Mouse (Mus musculus): ENCODE data around the gene Rorb. TPM values are rescaled to one million over a fixed set of nuclear protein-coding genes. Genes with fewer than 3 reads are reported as not detected.

Rorb gene
- polyA plus RNA-seq, 1 experiment from 2014 or later = 0.80 TPM

DNA sequence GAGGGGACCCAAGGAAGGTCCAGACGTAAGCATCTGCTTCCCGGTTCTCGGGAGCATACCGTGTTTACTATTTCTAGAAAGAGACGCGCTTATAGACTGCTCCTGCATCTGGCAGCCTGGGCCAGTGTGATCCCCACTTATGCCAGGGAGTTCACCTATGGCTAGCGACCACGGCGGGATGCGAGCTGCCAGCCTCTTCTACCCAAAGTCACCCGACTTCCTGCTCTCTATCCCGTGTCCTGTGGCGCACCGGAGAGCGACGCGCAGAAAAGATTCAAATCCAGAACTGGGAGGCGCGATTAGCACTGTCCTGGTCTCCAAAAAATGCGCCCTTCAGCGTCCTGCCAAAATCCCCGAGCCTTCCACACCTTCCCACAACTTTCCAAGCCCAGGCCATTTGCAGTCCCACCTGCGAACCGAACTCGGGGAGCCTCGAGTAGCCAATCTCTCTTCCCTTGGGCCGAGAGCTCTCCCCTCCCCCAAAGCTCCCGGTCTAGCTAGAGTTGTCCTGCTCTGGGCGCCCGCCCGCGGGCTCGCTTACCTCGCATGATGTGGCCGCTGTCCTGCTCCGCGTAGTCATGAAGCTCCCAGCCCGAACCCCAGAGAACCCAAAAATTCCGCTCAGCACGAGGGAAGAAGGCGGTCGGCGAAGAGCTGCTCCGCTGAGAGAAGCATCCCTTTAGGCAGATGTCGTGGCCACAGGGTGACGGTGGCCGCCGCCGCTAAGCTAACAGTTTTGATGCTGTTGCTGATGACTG is 806 bp downstream of the Rorb start:
- Histone ChIP-seq H3K4me3 (ENCODE audit: low read depth, low read length) (peak overlapping the region; percentile 45), H3K27ac (ENCODE audit: low read depth) (no peak overlapping the region), H3K27me3 (replicated peaks; ENCODE audit: control insufficient read depth, insufficient read depth, low read length) (peaks cover 28% of the 10 kb centered on the region), H3K9ac (ENCODE audit: low read length) (peak overlapping the region; percentile 8; the same call in 1 of the 2 replicates), H3K9me3 (ENCODE audit: control insufficient read depth, low read length) (no peaks in the 10 kb centered on the region), H3K36me3 (ENCODE audit: control insufficient read depth, insufficient read depth, low read length) (no peaks in the 10 kb centered on the region), H3K4me1 (replicated peaks; ENCODE audit: control insufficient read depth, insufficient read depth, low read length) (no peaks in the 10 kb centered on the region), H3K4me2 (ENCODE audit: low read length) (peak overlapping the region; percentile 80)
- DNase-seq (ENCODE audit: low spot score) = peak; percentile 80
- peak; percentile 54; the same call in 1 of the 2 replicates for ATAC-seq (replicated peaks; ENCODE audit: low FRiP score, low TSS enrichment, low read depth)
- under 1% methylated on average over 49 of the region's 49 CpGs for WGBS

DNA sequence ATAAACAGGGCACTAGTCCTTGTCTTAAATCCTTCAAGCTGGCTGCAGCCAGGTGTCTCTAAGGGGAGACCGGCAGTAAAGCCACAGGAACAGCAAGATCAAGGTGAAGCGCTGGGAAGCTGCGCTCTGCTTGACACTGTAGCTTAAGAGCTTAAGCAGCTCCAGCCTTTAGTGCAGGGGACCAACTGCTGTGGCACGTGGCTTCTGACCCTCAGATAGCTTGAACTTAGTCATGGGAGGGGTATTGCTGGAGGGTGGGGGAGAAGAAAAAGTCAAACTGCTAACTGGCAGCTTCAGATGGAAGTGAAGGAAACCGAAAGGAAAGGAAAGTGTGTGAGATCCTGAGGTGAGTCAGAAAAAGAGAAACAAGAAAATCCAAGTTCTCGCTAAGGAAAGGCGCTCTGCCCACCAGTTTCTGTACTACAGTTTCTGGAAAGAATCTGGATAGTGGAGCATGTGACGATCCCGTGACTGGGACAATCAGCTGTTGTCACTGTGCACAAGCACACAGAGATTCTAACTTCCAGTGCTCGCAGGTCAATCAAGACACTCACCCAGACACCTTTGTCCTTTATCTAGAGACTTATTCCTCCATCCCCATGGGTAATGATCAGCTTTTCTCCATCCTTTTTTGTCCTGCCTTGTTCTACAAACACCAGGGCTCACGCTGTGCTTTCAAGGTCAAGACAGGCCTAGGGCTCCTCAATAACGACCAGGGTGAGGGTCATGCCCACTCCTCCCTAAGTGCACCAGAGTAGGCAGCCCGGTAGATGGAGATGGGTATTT is 2.2 kb downstream of the Rorb start:
- H3K27ac ChIP-seq (ENCODE audit: low read depth) = no peak overlapping the region
- H3K4me3 ChIP-seq (ENCODE audit: low read depth, low read length) = no peak overlapping the region
- H3K9me3 ChIP-seq (ENCODE audit: control insufficient read depth, low read length) = no peaks in the 10 kb centered on the region
- DNase-seq (ENCODE audit: low spot score) = peak; percentile 53
- H3K4me2 ChIP-seq (ENCODE audit: low read length) = no peak overlapping the region
- no peak overlapping the region for H3K9ac ChIP-seq (ENCODE audit: low read length)
- H3K27me3 ChIP-seq (replicated peaks; ENCODE audit: control insufficient read depth, insufficient read depth, low read length) = peaks cover 28% of the 10 kb centered on the region
- no peak for ATAC-seq (replicated peaks; ENCODE audit: low FRiP score, low TSS enrichment, low read depth)
- no peaks in the 10 kb centered on the region for H3K36me3 ChIP-seq (ENCODE audit: control insufficient read depth, insufficient read depth, low read length)
- 30% methylated on average over 13 of the region's 13 CpGs for WGBS
- no peaks in the 10 kb centered on the region for H3K4me1 ChIP-seq (replicated peaks; ENCODE audit: control insufficient read depth, insufficient read depth, low read length)

DNA sequence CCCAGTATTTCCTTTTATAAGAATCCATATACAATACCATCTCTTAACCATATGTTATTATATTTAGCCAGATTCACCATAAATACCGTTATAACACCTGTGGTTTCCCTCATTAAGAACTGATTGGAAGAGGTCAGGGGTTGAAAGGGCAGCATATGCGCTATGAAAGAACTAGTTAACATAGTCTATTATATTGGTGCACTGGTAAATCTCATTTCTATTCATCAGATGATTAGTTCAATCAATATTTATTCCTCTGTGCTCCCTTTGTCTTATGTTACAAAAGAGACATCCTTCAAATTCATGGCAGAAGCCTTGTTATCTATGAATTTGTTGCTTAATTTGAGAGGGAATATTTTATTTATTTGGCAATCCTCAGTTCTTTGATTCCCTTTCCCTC is 6.4 kb downstream of the Rorb start:
- no peak overlapping the region for H3K27ac ChIP-seq (ENCODE audit: low read depth)
- H3K4me2 ChIP-seq (ENCODE audit: low read length) = no peak overlapping the region
- no peak for ATAC-seq (replicated peaks; ENCODE audit: low FRiP score, low TSS enrichment, low read depth)
- no peak overlapping the region for H3K4me3 ChIP-seq (ENCODE audit: low read depth, low read length)
- peaks cover 21% of the 10 kb centered on the region for H3K27me3 ChIP-seq (replicated peaks; ENCODE audit: control insufficient read depth, insufficient read depth, low read length)
- no peaks in the 10 kb centered on the region for H3K9me3 ChIP-seq (ENCODE audit: control insufficient read depth, low read length)
- H3K4me1 ChIP-seq (replicated peaks; ENCODE audit: control insufficient read depth, insufficient read depth, low read length) = no peaks in the 10 kb centered on the region
- no peak for DNase-seq (ENCODE audit: low spot score)
- WGBS = 87% methylated on average over 2 of the region's 2 CpGs
- no peaks in the 10 kb centered on the region for H3K36me3 ChIP-seq (ENCODE audit: control insufficient read depth, insufficient read depth, low read length)
- H3K9ac ChIP-seq (ENCODE audit: low read length) = no peak overlapping the region

DNA sequence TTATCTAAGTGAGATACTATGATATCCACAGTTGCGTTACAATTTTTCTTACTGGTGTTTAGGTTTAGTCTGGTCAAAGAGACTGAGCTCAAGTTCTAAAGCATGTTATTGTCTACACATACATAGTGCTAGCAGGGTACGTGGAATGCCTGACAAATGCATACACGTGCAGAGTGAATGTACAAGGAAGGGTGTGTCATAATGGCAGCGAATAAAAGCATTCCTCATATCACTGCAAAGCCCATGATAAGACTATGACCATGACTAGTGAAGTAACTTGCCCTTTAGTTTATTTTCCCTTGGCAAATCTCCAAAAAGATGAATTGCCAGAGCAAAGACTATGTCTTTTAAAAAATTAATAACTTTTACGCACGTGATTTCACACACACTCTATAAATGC is 13.8 kb downstream of the Rorb start:
- no peaks in the 10 kb centered on the region for H3K27me3 ChIP-seq (replicated peaks; ENCODE audit: control insufficient read depth, insufficient read depth, low read length)
- H3K36me3 ChIP-seq (ENCODE audit: control insufficient read depth, insufficient read depth, low read length) = no peaks in the 10 kb centered on the region
- no peaks in the 10 kb centered on the region for H3K4me1 ChIP-seq (replicated peaks; ENCODE audit: control insufficient read depth, insufficient read depth, low read length)
- ATAC-seq (replicated peaks; ENCODE audit: low FRiP score, low TSS enrichment, low read depth) (no peak), DNase-seq (ENCODE audit: low spot score) (no peak)
- no peak overlapping the region for H3K4me3 ChIP-seq (ENCODE audit: low read depth, low read length)
- H3K27ac ChIP-seq (ENCODE audit: low read depth) = no peak overlapping the region
- H3K4me2 ChIP-seq (ENCODE audit: low read length) = no peak overlapping the region
- 82% methylated on average over 6 of the region's 6 CpGs for WGBS
- H3K9ac ChIP-seq (ENCODE audit: low read length) = no peak overlapping the region
- H3K9me3 ChIP-seq (ENCODE audit: control insufficient read depth, low read length) = no peaks in the 10 kb centered on the region

DNA sequence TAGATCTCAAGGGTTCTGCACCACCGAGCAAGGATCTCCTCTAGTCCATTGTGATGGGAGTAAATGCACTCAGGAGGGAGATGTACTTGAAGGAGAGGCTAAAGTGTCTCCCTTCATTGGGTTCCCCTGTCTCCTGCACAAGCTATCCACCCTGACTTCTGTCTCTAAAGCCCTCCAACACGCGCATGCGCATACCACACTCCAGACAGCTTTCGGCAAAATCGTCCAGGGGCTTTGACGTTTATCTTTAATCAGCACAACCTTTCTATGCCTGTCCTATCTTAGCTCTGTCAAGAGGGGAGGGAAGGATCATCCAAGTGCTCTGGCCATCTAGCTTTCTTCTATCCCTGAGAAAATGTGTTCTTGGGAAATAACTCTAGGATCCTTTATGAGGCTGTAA is 21.6 kb downstream of the Rorb start:
- no peaks in the 10 kb centered on the region for H3K36me3 ChIP-seq (ENCODE audit: control insufficient read depth, insufficient read depth, low read length)
- no peak for ATAC-seq (replicated peaks; ENCODE audit: low FRiP score, low TSS enrichment, low read depth)
- 87% methylated on average over 7 of the region's 7 CpGs for WGBS
- no peaks in the 10 kb centered on the region for H3K4me1 ChIP-seq (replicated peaks; ENCODE audit: control insufficient read depth, insufficient read depth, low read length)
- H3K4me3 ChIP-seq (ENCODE audit: low read depth, low read length) = no peak overlapping the region
- H3K4me2 ChIP-seq (ENCODE audit: low read length) = no peak overlapping the region
- no peak overlapping the region for H3K27ac ChIP-seq (ENCODE audit: low read depth)
- DNase-seq (ENCODE audit: low spot score) = no peak
- no peaks in the 10 kb centered on the region for H3K9me3 ChIP-seq (ENCODE audit: control insufficient read depth, low read length)
- H3K27me3 ChIP-seq (replicated peaks; ENCODE audit: control insufficient read depth, insufficient read depth, low read length) = no peaks in the 10 kb centered on the region
- H3K9ac ChIP-seq (ENCODE audit: low read length) = no peak overlapping the region

DNA sequence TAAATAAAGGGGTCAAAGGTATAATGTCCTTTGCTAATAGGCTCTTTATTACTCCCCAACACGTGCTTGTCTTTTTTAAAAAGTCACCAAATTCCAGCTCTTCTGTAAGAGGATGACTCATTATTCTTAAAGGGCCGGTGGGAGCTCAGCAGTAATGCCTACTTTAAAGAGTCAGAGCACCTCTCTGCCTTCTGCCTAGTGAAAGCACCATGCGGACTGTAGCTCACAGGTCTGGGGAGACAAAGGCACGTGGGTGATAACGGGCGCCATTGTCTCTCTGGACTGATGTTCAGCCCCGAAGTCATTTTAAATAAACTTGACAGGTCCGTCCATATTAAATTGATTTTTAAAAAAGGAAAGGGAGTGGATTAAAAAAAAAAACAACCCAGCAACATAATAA is 33.1 kb downstream of the Rorb start:
- Histone ChIP-seq H3K27me3 (replicated peaks; ENCODE audit: control insufficient read depth, insufficient read depth, low read length) (no peaks in the 10 kb centered on the region), H3K36me3 (ENCODE audit: control insufficient read depth, insufficient read depth, low read length) (no peaks in the 10 kb centered on the region), H3K27ac (ENCODE audit: low read depth) (no peak overlapping the region), H3K4me1 (replicated peaks; ENCODE audit: control insufficient read depth, insufficient read depth, low read length) (no peaks in the 10 kb centered on the region), H3K4me3 (ENCODE audit: low read depth, low read length) (no peak overlapping the region), H3K4me2 (ENCODE audit: low read length) (no peak overlapping the region), H3K9me3 (ENCODE audit: control insufficient read depth, low read length) (no peaks in the 10 kb centered on the region), H3K9ac (ENCODE audit: low read length) (no peak overlapping the region)
- no peak for ATAC-seq (replicated peaks; ENCODE audit: low FRiP score, low TSS enrichment, low read depth)
- no peak for DNase-seq (ENCODE audit: low spot score)
- WGBS = 77% methylated on average over 8 of the region's 8 CpGs

DNA sequence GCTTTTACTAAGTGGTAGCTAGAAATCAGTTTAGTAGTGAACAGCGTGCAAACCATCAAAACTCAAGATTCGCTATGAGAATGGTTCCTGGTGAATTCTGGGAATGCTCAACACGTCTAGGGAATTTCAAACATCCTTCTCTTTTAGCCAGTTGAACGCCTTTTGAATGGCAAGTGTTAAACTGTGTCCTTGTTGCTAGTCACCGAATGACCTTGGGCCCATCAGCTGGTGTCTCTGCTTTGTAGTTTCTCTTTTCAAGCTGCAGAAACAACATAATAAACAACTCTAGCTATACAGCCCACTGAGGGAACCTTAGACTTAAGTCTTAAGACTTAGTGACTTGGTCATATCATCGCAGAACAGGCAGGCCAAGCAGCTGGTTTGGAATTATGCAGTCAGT is 36.2 kb downstream of the Rorb start:
- H3K27ac ChIP-seq (ENCODE audit: low read depth) = no peak overlapping the region
- H3K4me1 ChIP-seq (replicated peaks; ENCODE audit: control insufficient read depth, insufficient read depth, low read length) = no peaks in the 10 kb centered on the region
- ATAC-seq (replicated peaks; ENCODE audit: low FRiP score, low TSS enrichment, low read depth) (no peak), DNase-seq (ENCODE audit: low spot score) (no peak)
- no peaks in the 10 kb centered on the region for H3K9me3 ChIP-seq (ENCODE audit: control insufficient read depth, low read length)
- no peak overlapping the region for H3K4me2 ChIP-seq (ENCODE audit: low read length)
- no peaks in the 10 kb centered on the region for H3K36me3 ChIP-seq (ENCODE audit: control insufficient read depth, insufficient read depth, low read length)
- 85% methylated on average over 6 of the region's 6 CpGs for WGBS
- no peak overlapping the region for H3K9ac ChIP-seq (ENCODE audit: low read length)
- H3K4me3 ChIP-seq (ENCODE audit: low read depth, low read length) = no peak overlapping the region
- no peaks in the 10 kb centered on the region for H3K27me3 ChIP-seq (replicated peaks; ENCODE audit: control insufficient read depth, insufficient read depth, low read length)

DNA sequence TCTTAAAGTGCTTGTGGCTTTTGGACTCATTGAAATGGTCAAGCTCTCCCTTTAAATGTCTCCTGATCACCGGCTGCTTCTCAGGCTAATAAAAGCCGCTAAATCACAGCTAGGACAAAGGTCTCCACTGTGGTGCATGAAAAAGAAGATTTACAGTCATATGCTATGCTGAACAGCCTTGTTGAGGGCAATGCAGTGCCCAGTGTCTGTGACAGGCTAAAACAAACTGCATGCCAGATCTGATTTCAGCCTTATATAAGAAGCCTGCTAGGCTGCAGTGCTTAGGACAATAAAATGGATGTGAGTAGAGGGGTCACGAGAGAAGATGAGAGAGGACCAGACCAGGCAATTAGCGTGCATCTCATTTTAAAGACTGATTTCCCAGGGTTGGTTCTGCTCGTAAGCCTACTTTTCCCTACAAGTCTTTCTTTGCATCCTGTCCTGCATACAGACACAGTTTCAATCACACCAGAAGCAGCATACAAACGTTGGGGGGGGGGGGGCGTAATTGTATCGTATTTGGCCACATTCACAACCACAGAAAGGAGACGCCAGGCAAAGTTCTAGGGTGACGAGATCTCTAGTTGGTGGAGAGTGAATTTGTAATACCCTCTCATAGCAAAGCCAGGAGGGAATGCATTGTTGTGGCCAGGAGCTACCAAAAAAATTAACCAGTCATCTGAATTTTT is 52.1 kb downstream of the Rorb start:
- Histone ChIP-seq H3K4me3 (ENCODE audit: low read depth, low read length) (no peak overlapping the region), H3K9ac (ENCODE audit: low read length) (no peak overlapping the region), H3K36me3 (ENCODE audit: control insufficient read depth, insufficient read depth, low read length) (no peaks in the 10 kb centered on the region), H3K4me2 (ENCODE audit: low read length) (no peak overlapping the region), H3K4me1 (replicated peaks; ENCODE audit: control insufficient read depth, insufficient read depth, low read length) (no peaks in the 10 kb centered on the region), H3K27ac (ENCODE audit: low read depth) (no peak overlapping the region), H3K27me3 (replicated peaks; ENCODE audit: control insufficient read depth, insufficient read depth, low read length) (no peaks in the 10 kb centered on the region), H3K9me3 (ENCODE audit: control insufficient read depth, low read length) (no peaks in the 10 kb centered on the region)
- WGBS = 52% methylated on average over 10 of the region's 10 CpGs
- DNase-seq (ENCODE audit: low spot score) = no peak
- no peak for ATAC-seq (replicated peaks; ENCODE audit: low FRiP score, low TSS enrichment, low read depth)

All from intestine, embryonic 14.5 days (tissue).